Mouse (Mus musculus) MEL (cell line): ENCODE results near the gene Asb17.
"Not testable (repeated sequence)": the region's sequence is repeated elsewhere in the genome, so short reads cannot be mapped to it uniquely, and the experiment has no call there.

Source experiments
- CTCF ChIP-seq, 3 experiments: IDR thresholded peaks in 2 of 3; conservative IDR thresholded peaks in 1 of 3; 2 replicates each; pipeline ENCODE4 v1.5.1; 2011 to 2012; ENCODE audit warnings: low read length in 3 of 3, low read depth in 2 of 3, mild to moderate bottlenecking in 2 of 3, improper control_type of control experiment in 1 of 3, inconsistent platforms in 1 of 3, mixed read lengths in 1 of 3, moderate library complexity in 1 of 3; ENCODE audit not compliant: control insufficient read depth in 1 of 3, insufficient read depth in 1 of 3, poor library complexity in 1 of 3, severe bottlenecking in 1 of 3
- E2F4 ChIP-seq: IDR thresholded peaks from 2 replicates; pipeline ENCODE4 v1.6.1; 2011; ENCODE audit warnings: low read depth, low read length, improper control_type of control experiment, borderline replicate concordance
- EP300 ChIP-seq, 2 experiments: IDR thresholded peaks; 2 replicates each; pipeline ENCODE4 v1.6.1; 2011; ENCODE audit warnings: improper control_type of control experiment in 2 of 2, low read length in 2 of 2, low read depth in 1 of 2, mild to moderate bottlenecking in 1 of 2
- GATA1 ChIP-seq: IDR thresholded peaks from 2 replicates; pipeline ENCODE4 v1.6.1; 2011; ENCODE audit warnings: low read depth, low read length, improper control_type of control experiment
- MAFK ChIP-seq: IDR thresholded peaks from 2 replicates; pipeline ENCODE4 v1.6.1; 2011; ENCODE audit warnings: low read depth, mild to moderate bottlenecking, low read length, improper control_type of control experiment, borderline replicate concordance
- NRF1 ChIP-seq: IDR thresholded peaks from 2 replicates; pipeline ENCODE4 v1.6.1; 2014; ENCODE audit warnings: low read depth, mild to moderate bottlenecking, inconsistent platforms, low read length, improper control_type of control experiment, moderate library complexity; ENCODE audit not compliant: poor library complexity, insufficient read depth, severe bottlenecking
- POLR2A ChIP-seq, 2 experiments: IDR thresholded peaks; 2 replicates each; pipeline ENCODE4 v1.6.1; 2011 to 2012; ENCODE audit warnings: low read length in 2 of 2, mild to moderate bottlenecking in 2 of 2, control low read depth in 1 of 2, improper control_type of control experiment in 1 of 2, low read depth in 1 of 2, moderate library complexity in 1 of 2; ENCODE audit not compliant: control insufficient read depth in 1 of 2, insufficient read depth in 1 of 2, poor library complexity in 1 of 2
- RAD21 ChIP-seq: IDR thresholded peaks from 2 replicates; pipeline ENCODE4 v1.6.1; 2011; ENCODE audit warnings: mild to moderate bottlenecking, low read depth, low read length, improper control_type of control experiment
- RCOR1 ChIP-seq: IDR thresholded peaks from 2 replicates; pipeline ENCODE4 v1.6.1; 2012; ENCODE audit warnings: low read depth, mild to moderate bottlenecking, inconsistent platforms, low read length, improper control_type of control experiment
- ZNF384 ChIP-seq: IDR thresholded peaks from 2 replicates; pipeline ENCODE4 v1.6.1; 2012; ENCODE audit warnings: low read depth, mild to moderate bottlenecking, inconsistent platforms, low read length, improper control_type of control experiment

DNA sequence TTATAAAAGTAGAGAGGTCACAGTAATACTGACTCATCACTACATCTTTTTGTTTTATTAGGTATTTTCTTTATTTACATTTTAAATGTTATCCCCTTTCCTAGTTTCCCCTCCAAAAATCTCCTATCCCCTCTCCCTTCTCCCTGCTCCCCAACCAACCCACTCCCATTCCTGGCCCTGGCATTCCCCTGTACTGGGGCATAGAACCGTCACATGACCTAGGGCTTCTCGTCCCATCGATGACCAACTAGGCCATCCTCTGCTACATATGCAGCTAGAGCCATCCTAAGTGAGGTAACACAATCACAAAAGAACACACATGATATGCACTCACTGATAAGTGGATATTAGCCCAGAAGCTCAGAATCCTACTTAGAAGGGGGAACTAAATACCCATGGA is 14.2 kb upstream of the Asb17 start:
- not testable (repeated sequence) for TF ChIP-seq GATA1; ZNF384; RCOR1; CTCF (IDR thresholded peaks at IDR 0.05 in 2 of 3, conservative IDR thresholded peaks at IDR 0.05 in 1 of 3; ENCODE audit: control insufficient read depth in 1 of 3, insufficient read depth in 1 of 3, low read depth in 2 of 3, low read length in 3 of 3, poor library complexity in 1 of 3, severe bottlenecking in 1 of 3); RAD21; NRF1; E2F4; POLR2A (IDR thresholded peaks at IDR 0.05; ENCODE audit: control insufficient read depth in 1 of 2, insufficient read depth in 1 of 2, low read depth in 1 of 2, low read length in 2 of 2, poor library complexity in 1 of 2); MAFK
- TF ChIP-seq EP300 (IDR thresholded peaks at IDR 0.05; ENCODE audit: low read depth in 1 of 2, low read length in 2 of 2), result 0 out of 4 replicates have a peak, but pooled peaks of 1 of the 2 experiments have one; percentile 11
